Mouse (Mus musculus): ENCODE measurements around the gene Wdr47. TPM values are rescaled to one million over a fixed set of nuclear protein-coding genes. Genes with fewer than 3 reads are reported as not detected.
"Not testable (repeated sequence)": the region's sequence is repeated elsewhere in the genome, so short reads cannot be mapped to it uniquely, and the experiment has no call there.

The Wdr47 gene
- polyA plus RNA-seq, 1 experiment from 2014 or later = 0.80 TPM

DNA sequence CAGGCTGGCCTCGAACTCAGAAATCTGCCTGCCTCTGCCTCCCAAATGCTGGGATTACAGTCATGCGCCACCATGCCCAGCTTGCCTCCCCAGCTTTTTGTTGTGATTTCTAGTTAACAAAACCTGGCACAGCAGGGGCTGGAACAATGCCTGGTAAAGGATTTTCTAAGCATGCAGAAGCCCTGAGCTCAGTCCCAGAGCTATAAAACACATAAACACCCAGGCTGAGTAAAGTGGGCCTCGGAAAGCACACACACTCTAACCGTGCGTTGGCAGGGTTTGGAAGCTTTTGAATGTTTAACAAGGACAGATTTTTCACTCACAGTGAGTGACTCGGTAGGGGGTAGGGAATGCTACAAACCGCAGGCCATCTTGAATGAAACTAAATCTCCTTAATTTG lies 55.0 kb downstream of the Wdr47 start:
- no peak overlapping the region for H3K4me3 ChIP-seq (ENCODE audit: low read depth, low read length)
- H3K9ac ChIP-seq (replicated peaks) = no peak overlapping the region
- no peaks in the 10 kb centered on the region for H3K9me3 ChIP-seq (ENCODE audit: low read length)
- H3K27me3 ChIP-seq (ENCODE audit: insufficient read depth, low read length) = no peaks in the 10 kb centered on the region
- whole genome bisulfite sequencing (ENCODE audit: insufficient replicate concordance) = 70% methylated on average over 7 of the region's 7 CpGs
- H3K36me3 ChIP-seq (replicated peaks; ENCODE audit: insufficient read depth, low read length) = no peaks in the 10 kb centered on the region
- no peaks in the 10 kb centered on the region for H3K4me1 ChIP-seq (ENCODE audit: insufficient read depth)
- DNase-seq (no peak), ATAC-seq (no peak)
- TF ChIP-seq CTCF (IDR thresholded peaks at IDR 0.05; ENCODE audit: low read depth) = no peak
- TF ChIP-seq EP300 (IDR thresholded peaks at IDR 0.05; ENCODE audit: low read depth) = no peak
- no peak overlapping the region for H3K4me2 ChIP-seq (ENCODE audit: low read depth, low read length)
- no peak overlapping the region for H3K27ac ChIP-seq (ENCODE audit: low read depth)

DNA sequence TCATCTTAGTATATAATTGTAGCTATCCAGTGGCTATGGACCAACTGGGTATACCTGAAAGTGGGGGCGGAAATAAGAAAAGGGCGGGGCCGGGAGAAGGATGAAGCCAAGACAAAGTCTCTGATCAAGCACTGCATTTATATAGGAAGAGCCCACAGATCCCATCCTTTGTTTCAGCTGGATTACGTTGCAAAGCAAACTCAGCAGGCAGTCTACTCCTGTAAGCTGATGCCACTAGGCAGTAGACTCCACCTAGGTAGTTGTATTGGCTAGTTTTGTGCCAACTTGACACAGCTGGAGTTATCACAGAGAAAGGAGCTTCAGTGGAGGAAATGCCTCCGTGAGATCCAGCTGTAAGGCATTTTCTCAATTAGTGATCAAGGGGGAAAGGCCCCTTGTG lies 56.6 kb downstream of the Wdr47 start:
- not testable (repeated sequence) for H3K4me1 ChIP-seq (ENCODE audit: insufficient read depth); H3K9me3 ChIP-seq (ENCODE audit: low read length); H3K4me3 ChIP-seq (ENCODE audit: low read depth, low read length); H3K27ac ChIP-seq (ENCODE audit: low read depth); H3K27me3 ChIP-seq (ENCODE audit: insufficient read depth, low read length); DNase-seq; H3K4me2 ChIP-seq (ENCODE audit: low read depth, low read length); ATAC-seq; H3K9ac ChIP-seq (replicated peaks); H3K36me3 ChIP-seq (replicated peaks; ENCODE audit: insufficient read depth, low read length)
- 67% methylated on average over 5 of the region's 5 CpGs for WGBS (ENCODE audit: insufficient replicate concordance)

DNA sequence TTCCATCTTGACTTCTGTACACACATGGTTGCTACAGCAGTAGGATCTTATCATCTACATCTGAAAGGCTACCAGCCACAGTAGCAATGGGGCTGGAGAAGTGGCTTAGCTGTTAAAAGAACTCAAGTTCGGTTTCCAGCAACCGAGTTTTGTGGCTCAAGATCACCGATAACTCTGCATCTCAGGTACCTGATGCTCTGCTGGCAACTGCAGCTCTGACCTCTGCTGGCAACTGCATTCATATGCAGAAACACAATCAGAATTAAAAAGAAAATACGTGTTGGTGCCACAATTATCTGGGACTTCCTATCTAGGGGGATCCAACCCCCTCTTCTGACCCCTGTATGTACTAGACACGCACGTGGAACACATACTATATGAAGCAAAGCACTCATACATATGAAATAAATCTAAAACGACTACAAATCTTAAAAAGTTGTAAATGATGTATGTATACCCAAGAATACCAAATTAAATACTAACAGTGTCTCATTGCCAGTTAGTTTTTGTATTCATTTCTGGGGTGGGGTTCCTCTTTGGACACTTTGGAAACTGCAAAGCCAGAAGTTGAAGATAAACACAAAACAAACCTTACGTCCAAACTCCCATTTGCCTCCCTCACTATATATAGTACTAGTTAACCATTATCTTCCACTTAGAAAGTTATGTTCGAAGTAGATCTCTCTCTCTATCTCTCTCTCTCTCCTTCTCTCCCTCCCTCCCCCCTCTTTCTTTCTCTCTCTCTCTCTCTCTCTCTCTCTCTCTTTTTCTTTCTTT lies 62.0 kb downstream of the Wdr47 start:
- Histone ChIP-seq H3K9me3 (ENCODE audit: low read length) (no peaks in the 10 kb centered on the region), H3K27ac (ENCODE audit: low read depth) (peak overlapping the region; percentile 71), H3K4me3 (ENCODE audit: low read depth, low read length) (peak overlapping the region; percentile 77), H3K9ac (replicated peaks) (0 out of 2 replicates have a peak overlapping the region, but pooled peaks have one; percentile 2), H3K36me3 (replicated peaks; ENCODE audit: insufficient read depth, low read length) (no peaks in the 10 kb centered on the region), H3K4me1 (ENCODE audit: insufficient read depth) (peaks cover 11% of the 10 kb centered on the region), H3K4me2 (ENCODE audit: low read depth, low read length) (peak overlapping the region; percentile 80), H3K27me3 (ENCODE audit: insufficient read depth, low read length) (no peaks in the 10 kb centered on the region)
- DNase-seq = peak; percentile 30
- TF ChIP-seq CTCF (IDR thresholded peaks at IDR 0.05; ENCODE audit: low read depth) (peak; percentile 52), EP300 (IDR thresholded peaks at IDR 0.05; ENCODE audit: low read depth) (peak; percentile 37; the same call in 1 of the 2 replicates)
- peak; percentile 35 for ATAC-seq
- WGBS (ENCODE audit: insufficient replicate concordance) = 13% methylated on average over 9 of the region's 9 CpGs

DNA sequence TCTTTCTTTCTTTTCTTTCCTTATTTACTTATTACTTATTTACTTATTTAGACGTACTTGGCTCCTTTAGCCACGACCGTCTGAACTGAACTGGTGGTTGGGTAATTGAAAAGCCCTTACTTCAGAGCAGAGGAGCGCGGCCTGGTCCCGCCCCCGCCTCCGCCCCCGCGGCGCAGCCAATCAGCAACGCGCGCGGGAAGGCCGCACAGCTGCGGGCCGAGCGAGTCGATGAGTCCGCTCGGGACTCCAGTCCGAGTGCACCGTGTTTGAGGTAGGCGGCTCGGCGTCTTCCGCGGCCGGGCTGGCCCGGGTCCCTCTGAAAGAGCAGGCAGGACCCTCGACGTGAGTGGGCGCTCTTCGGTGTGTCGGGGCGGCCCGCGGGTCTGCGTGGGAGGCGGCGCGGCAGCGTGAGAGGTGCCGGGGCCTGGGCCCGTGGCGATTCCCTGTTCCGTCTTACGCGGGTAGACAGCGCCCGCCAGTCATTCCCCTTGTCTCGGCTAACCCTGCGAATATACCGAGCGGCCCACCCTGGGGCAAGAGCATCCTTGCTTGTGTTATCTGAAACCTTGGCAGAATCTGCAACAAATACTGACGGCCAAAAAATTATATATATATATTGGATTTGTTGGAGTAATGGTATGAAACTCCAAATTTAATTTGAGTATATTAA lies 62.8 kb downstream of the Wdr47 start, which contains the start of gene Clcc1:
TSS of gene Clcc1 (plus strand) at position 204 of the 670 bp plus-strand sequence.
- peak; percentile 96 for DNase-seq

DNA sequence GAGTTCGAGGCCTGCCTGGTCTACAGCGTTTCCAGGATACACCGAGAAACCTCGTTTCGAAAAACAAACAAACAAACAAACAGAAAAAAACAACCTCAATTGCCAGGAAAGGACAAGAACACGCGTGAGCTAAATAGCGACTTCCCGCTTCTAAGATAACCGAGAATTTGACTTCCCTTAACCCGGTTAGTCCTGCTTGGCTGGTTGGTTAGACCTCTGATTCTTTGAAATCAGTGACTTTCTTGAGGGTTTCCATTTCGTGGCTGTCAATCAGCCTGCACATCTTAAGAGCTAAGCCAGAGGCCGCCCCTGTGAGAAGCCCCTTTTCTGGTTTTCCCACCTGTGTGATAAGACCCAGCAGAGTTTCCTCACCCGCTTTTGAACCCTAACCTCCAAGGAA lies 63.5 kb downstream of the Wdr47 start:
- no peak for ATAC-seq
- Histone ChIP-seq H3K9ac (replicated peaks) (peak overlapping the region; percentile 81), H3K27me3 (ENCODE audit: insufficient read depth, low read length) (no peaks in the 10 kb centered on the region), H3K9me3 (ENCODE audit: low read length) (no peaks in the 10 kb centered on the region), H3K36me3 (replicated peaks; ENCODE audit: insufficient read depth, low read length) (no peaks in the 10 kb centered on the region), H3K4me1 (ENCODE audit: insufficient read depth) (peaks cover 11% of the 10 kb centered on the region), H3K4me2 (ENCODE audit: low read depth, low read length) (peak overlapping the region; percentile 80), H3K4me3 (ENCODE audit: low read depth, low read length) (peak overlapping the region; percentile 77), H3K27ac (ENCODE audit: low read depth) (peak overlapping the region; percentile 88)
- TF ChIP-seq EP300 (IDR thresholded peaks at IDR 0.05; ENCODE audit: low read depth) (no peak), CTCF (IDR thresholded peaks at IDR 0.05; ENCODE audit: low read depth) (no peak)
- WGBS (ENCODE audit: insufficient replicate concordance) = 9% methylated on average over 14 of the region's 14 CpGs
- DNase-seq = no peak

More for the DNA sequence above, 62.8 kb downstream of the Wdr47 start, which contains the start of gene Clcc1:
- under 1% methylated on average over 57 of the region's 57 CpGs for WGBS (ENCODE audit: insufficient replicate concordance)
- peak within 1 kb of the TSS; percentile 80 for H3K4me2 ChIP-seq (ENCODE audit: low read depth, low read length)
- H3K4me1 ChIP-seq (ENCODE audit: insufficient read depth) = peaks cover 11% of the 10 kb centered on the region
- TF ChIP-seq EP300 (IDR thresholded peaks at IDR 0.05; ENCODE audit: low read depth) (peak; percentile 35; the same call in 1 of the 2 replicates), CTCF (IDR thresholded peaks at IDR 0.05; ENCODE audit: low read depth) (no peak)
- ATAC-seq = peak; percentile 99
- no peaks in the 10 kb centered on the region for H3K9me3 ChIP-seq (ENCODE audit: low read length)
- H3K27ac ChIP-seq (ENCODE audit: low read depth) = peak within 1 kb of the TSS; percentile 88
- H3K4me3 ChIP-seq (ENCODE audit: low read depth, low read length) = peak within 1 kb of the TSS; percentile 77
- peak within 1 kb of the TSS; percentile 81 for H3K9ac ChIP-seq (replicated peaks)
- H3K27me3 ChIP-seq (ENCODE audit: insufficient read depth, low read length) = no peaks in the 10 kb centered on the region
- no peaks in the 10 kb centered on the region for H3K36me3 ChIP-seq (replicated peaks; ENCODE audit: insufficient read depth, low read length)

DNA sequence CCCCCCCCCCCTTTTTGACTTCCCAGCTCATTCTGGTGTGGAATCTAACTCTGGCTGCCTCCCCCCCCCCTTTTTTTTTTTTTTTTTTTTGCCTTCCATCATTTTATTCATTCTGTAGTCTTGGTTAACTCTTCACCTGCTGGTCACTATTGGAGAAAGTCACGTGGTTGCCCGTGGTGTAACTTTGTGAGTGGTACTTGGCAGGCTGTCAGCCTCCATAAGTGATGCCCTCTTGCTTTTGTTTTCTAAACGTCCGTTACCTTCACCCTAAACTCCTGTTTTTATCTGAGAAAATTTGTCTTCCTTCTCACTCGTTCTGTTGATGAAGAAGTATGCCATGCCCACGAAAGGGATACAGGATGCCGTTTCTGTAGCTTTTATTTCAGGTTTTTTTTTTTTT lies 64.4 kb downstream of the Wdr47 start:
- Histone ChIP-seq H3K9ac (replicated peaks) (no peak overlapping the region), H3K9me3 (ENCODE audit: low read length) (no peaks in the 10 kb centered on the region), H3K4me3 (ENCODE audit: low read depth, low read length) (no peak overlapping the region), H3K27ac (ENCODE audit: low read depth) (no peak overlapping the region), H3K4me1 (ENCODE audit: insufficient read depth) (peaks cover 11% of the 10 kb centered on the region), H3K36me3 (replicated peaks; ENCODE audit: insufficient read depth, low read length) (no peaks in the 10 kb centered on the region), H3K27me3 (ENCODE audit: insufficient read depth, low read length) (no peaks in the 10 kb centered on the region), H3K4me2 (ENCODE audit: low read depth, low read length) (peak overlapping the region; percentile 80)
- DNase-seq (no peak), ATAC-seq (no peak)
- 81% methylated on average over 7 of the region's 7 CpGs for WGBS (ENCODE audit: insufficient replicate concordance)
- TF ChIP-seq CTCF (IDR thresholded peaks at IDR 0.05; ENCODE audit: low read depth) (no peak), EP300 (IDR thresholded peaks at IDR 0.05; ENCODE audit: low read depth) (no peak)
